ENCODE assay signal across 9 mouse cellular contexts in the genomic region with DNA sequence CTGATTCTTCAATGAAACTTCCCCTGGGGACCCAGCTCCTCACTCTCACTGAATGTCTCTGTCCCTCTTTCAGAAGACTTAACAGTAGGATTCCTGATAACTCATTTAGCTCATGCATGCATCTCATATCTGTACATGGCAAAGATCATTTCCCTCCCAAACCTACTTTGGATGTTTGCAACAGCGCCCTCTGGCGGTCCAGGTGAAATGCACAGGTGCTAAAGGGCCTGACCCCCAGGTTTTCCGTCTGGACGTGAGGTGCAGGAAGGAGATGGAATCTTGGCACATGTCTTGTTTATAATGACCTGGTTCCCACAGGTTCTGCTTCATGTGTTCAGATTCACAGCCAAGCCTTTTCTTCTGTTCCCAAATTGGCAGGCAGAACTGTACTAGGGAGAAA. TPM values are rescaled to one million over a fixed set of nuclear protein-coding genes. Genes with fewer than 3 reads are reported as not detected.
DNase-seq lines count a peak whose midpoint lies in the region; ATAC-seq and TF ChIP-seq lines count a peak whose summit lies in the region.
"Had no signal": no experiment of that assay in that cellular context is flagged by ENCODE, and none has a peak within 500 bp of the region (broad histone marks: within the 10 kb centered on the region; RNA-seq: fewer than 3 reads in every experiment).

No protein-coding gene starts in this region.

- H3K9me3 ChIP-seq in lung, postnatal 0 days (ENCODE audit: low read length) = no peaks in the 10 kb centered on the region
- H3K9me3 ChIP-seq: neural tube, embryonic 12.5 days had no signal

- TF ChIP-seq EP300 in lung, postnatal 0 days (IDR thresholded peaks at IDR 0.05) = no peak

- H3K27ac ChIP-seq in lung, postnatal 0 days (ENCODE audit: low read length) = no peak overlapping the region
- H3K27ac ChIP-seq: neural tube, embryonic 12.5 days had no signal

- peaks cover 12% of the 10 kb centered on the region; the same call in 1 of the 2 replicates for H3K27me3 ChIP-seq in lung, postnatal 0 days (replicated peaks; ENCODE audit: insufficient read depth, low read length)

- no peak overlapping the region for H3K4me3 ChIP-seq in lung, postnatal 0 days (ENCODE audit: low read depth, low read length)
- H3K4me3 ChIP-seq: neural tube, embryonic 12.5 days had no signal

- WGBS in lung, postnatal 0 days = 0% methylated on average over 4 of the region's 4 CpGs

- ATAC-seq in lung, postnatal 0 days = no peak
- no peak for ATAC-seq in activated CD4-positive, CD25-positive, alpha-beta regulatory T cell, adult 4 months

- peak; percentile 60 to 82 for DNase-seq in left cerebral cortex, adult 18-20 months (ENCODE audit: low spot score in 2 of 2)
- no peak for DNase-seq in left cerebral cortex, adult 11 months (ENCODE audit: low spot score)
- peak; percentile 78 to 79 for DNase-seq in adrenal gland, adult 18-20 months (ENCODE audit: low spot score in 2 of 2)
- peak; percentile 78 for DNase-seq in embryo, embryonic 10 days (ENCODE audit: low spot score)
- DNase-seq in kidney, postnatal 14 days = peak; percentile 78
- peak; percentile 35 for DNase-seq in lung, postnatal 0 days (ENCODE audit: low spot score)
- DNase-seq in spleen, adult 18-20 months = peak; percentile 45 to 80

- H3K4me2 ChIP-seq in lung, postnatal 0 days (replicated peaks; ENCODE audit: low read depth, low read length) = no peak overlapping the region
- H3K4me2 ChIP-seq: neural tube, embryonic 12.5 days had no signal

- peaks cover 10% of the 10 kb centered on the region; the same call in 1 of the 2 replicates for H3K4me1 ChIP-seq in lung, postnatal 0 days (ENCODE audit: insufficient read depth, low read depth, low read length)

- peak; percentile 84 for TF ChIP-seq CTCF in lung, postnatal 0 days (IDR thresholded peaks at IDR 0.05)

- no peak overlapping the region for H3K9ac ChIP-seq in lung, postnatal 0 days (replicated peaks; ENCODE audit: low read depth)
- H3K9ac ChIP-seq: neural tube, embryonic 12.5 days had no signal

- H3K36me3 ChIP-seq in lung, postnatal 0 days (ENCODE audit: insufficient read depth, low read length) = no peaks in the 10 kb centered on the region
- H3K36me3 ChIP-seq: neural tube, embryonic 12.5 days had no signal

RNA-seq across cellular contexts. Expression of gene Bdh1, which starts 3.4 kb away (rescaled TPM):
- total RNA-seq in left cerebral cortex, adult 18-20 months (2021) = 10 to 100 TPM; 91.8 to 98.9 TPM
- 10 to 100 TPM in 1 of 2 experiments, 1 to 10 TPM in 1; 5.0 to 23.1 TPM for total RNA-seq in adrenal gland, adult 18-20 months (2021)
- polyA plus RNA-seq in lung, postnatal 0 days (2015; fragmentation: Nextera tagmentation; extraction: Ambion mirVana) = 1.9 and 2.0 TPM in 2 replicates
- polyA plus RNA-seq in activated CD4-positive, CD25-positive, alpha-beta regulatory T cell, adult 4 months (2017; shearing (Covaris generic)) = 10 to 100 TPM; 20.5 to 20.7 TPM
